Mouse (Mus musculus) intestine, embryonic 15.5 days (tissue): ENCODE measurements around the gene Gm1113. TPM values are rescaled to one million over a fixed set of nuclear protein-coding genes. Genes with fewer than 3 reads are reported as not detected.

Experiments
- ATAC-seq: fragments of 200-750 bp; cut with Nextera tagmentation; 2 replicates; pipeline ENCODE4 v1.8.0; 2017; ENCODE audit warnings: moderate TSS enrichment, moderate library complexity
- H3K27ac ChIP-seq: fragments of 300-500 bp; sonication (generic); 2 replicates; pipeline ENCODE4 v1.5.1; 2015; ENCODE audit warnings: mild to moderate bottlenecking, inconsistent platforms
- H3K27me3 ChIP-seq: fragments of 300-500 bp; sonication (generic); replicated peaks from 2 replicates; pipeline ENCODE4 v1.6.1; 2015; ENCODE audit warnings: inconsistent platforms
- H3K36me3 ChIP-seq: fragments of 300-500 bp; sonication (generic); 2 replicates; pipeline ENCODE4 v1.6.1; 2015; ENCODE audit warnings: inconsistent platforms
- H3K4me1 ChIP-seq: fragments of 300-500 bp; sonication (generic); replicated peaks from 2 replicates; pipeline ENCODE4 v1.6.1; 2015; ENCODE audit warnings: inconsistent platforms
- H3K4me2 ChIP-seq: fragments of 300-500 bp; sonication (generic); replicated peaks from 2 replicates; pipeline ENCODE4 v1.6.1; 2015; ENCODE audit warnings: mild to moderate bottlenecking, inconsistent platforms
- H3K4me3 ChIP-seq: fragments of 300-500 bp; sonication (generic); replicated peaks from 2 replicates; pipeline ENCODE4 v1.5.1; 2015; ENCODE audit warnings: inconsistent platforms
- H3K9ac ChIP-seq: fragments of 300-500 bp; sonication (generic); 2 replicates; pipeline ENCODE4 v1.6.1; 2015; ENCODE audit warnings: inconsistent platforms
- H3K9me3 ChIP-seq: fragments of 300-500 bp; sonication (generic); 2 replicates; pipeline ENCODE4 v1.6.1; 2016; ENCODE audit warnings: inconsistent platforms
- WGBS: fragments of 180-500 bp; shearing (Covaris S2); methylation state at CpG from one replicate; pipeline ENCODE4 v1.1.7; 2015; 5-methylcytosine and 5-hydroxymethylcytosine counted together
- polyA plus RNA-seq: library from polyadenylated mRNA; unstranded; fragments of >200 nt; fragmentation: Nextera tagmentation; extraction: Ambion mirVana; gene quantifications from 2 replicates; pipeline ENCODE4 v1.2.1, GENCODE M21; 2015

Gm1113 gene
- polyA plus RNA-seq = not detected in 2 replicates

DNA sequence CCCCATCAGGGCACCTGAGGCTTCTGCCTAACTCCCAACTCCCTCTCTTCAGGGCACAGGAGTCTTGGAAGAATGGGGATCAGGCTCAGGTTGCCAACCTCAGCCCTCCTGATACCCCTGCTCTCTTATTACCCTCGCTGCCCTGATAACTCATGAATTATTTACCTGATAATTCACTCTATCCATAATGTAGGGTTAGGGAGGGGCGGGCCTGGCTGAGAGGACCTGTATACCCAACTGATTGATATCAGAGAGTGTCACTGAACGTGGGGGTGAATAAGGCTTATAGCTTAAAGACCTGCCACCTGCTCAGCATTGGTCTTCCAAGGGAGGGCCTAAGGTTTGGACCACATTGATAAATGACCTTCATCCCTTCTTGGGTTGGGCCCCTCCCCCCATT is at the start of gene Gm1113:
Gene Gm1113 (minus strand): TSS at position 101 of the 400 bp plus-strand sequence.
- H3K4me1 ChIP-seq = peaks cover 9% of the 10 kb centered on the region
- H3K4me2 ChIP-seq = no peak within 1 kb of the TSS
- no peaks in the 10 kb centered on the region for H3K9me3 ChIP-seq
- WGBS = 69% methylated on average over 3 of the region's 3 CpGs
- H3K27ac ChIP-seq = no peak within 1 kb of the TSS
- no peak for ATAC-seq
- H3K4me3 ChIP-seq = no peak within 1 kb of the TSS
- no peaks in the 10 kb centered on the region for H3K27me3 ChIP-seq
- H3K9ac ChIP-seq = no peak within 1 kb of the TSS
- no peaks in the 10 kb centered on the region for H3K36me3 ChIP-seq

DNA sequence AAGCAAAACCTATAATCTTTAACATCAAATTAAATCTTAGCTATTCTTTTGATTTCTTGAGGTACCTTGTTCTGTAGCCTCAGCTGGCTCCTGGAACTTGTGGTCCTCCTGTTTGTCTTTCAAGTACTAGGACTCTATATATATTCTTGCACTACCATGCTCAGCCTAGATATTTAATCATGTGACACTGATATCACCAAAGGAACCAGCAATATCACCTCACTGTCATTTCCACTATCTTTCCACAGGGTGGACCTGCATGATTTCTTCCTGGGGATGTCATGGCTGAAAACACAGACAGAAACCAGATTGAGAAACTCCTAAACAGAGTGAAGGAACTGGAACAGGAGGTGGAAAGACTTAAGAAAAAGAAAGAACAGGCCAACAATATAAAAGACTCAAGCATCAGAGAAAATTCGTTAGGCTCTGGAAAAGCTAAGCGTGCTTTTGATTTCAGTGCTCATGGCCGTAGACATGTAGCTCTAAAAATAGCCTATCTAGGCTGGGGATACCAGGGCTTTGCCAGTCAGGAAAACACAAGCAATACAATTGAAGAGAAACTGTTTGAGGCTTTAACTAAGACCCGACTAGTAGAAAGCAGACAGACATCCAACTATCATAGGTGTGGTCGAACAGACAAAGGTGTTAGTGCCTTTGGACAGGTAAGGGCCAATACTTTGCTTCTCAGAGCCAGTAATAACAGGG is 46.6 kb upstream of the Gm1113 start:
- Histone ChIP-seq H3K4me2 (no peak overlapping the region), H3K27ac (no peak overlapping the region), H3K4me3 (no peak overlapping the region), H3K27me3 (no peaks in the 10 kb centered on the region), H3K36me3 (peaks cover 13% of the 10 kb centered on the region), H3K9me3 (no peaks in the 10 kb centered on the region), H3K9ac (no peak overlapping the region), H3K4me1 (peaks cover 8% of the 10 kb centered on the region; the same call in 1 of the 2 replicates)
- no peak for ATAC-seq
- WGBS = 91% methylated on average over 5 of the region's 5 CpGs

DNA sequence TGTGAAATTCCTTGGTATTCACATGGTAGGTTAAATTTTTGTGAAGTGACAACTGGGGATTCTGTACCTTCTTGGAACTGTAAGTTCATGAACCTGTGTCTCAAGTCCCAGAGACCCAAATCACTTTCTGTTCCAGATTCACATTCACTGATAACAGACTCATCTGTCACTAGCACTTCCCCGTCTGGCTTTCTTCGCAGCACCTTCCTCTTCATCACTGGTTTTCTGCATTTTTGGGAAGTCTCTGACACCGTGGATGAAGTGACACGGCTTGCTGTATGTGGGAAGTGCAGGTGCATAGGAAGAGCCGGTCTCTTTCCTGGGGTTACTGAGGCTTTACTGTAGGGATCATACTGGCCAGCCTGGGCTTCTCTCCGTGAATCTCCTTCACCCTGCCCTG is 43.5 kb upstream of the Gm1113 start:
- 87% methylated on average over 6 of the region's 6 CpGs for WGBS
- Histone ChIP-seq H3K9me3 (no peaks in the 10 kb centered on the region), H3K4me2 (no peak overlapping the region), H3K27me3 (no peaks in the 10 kb centered on the region), H3K36me3 (peaks cover 10% of the 10 kb centered on the region), H3K4me1 (peaks cover 13% of the 10 kb centered on the region; the same call in 1 of the 2 replicates), H3K4me3 (no peak overlapping the region), H3K27ac (no peak overlapping the region), H3K9ac (no peak overlapping the region)
- ATAC-seq = no peak

DNA sequence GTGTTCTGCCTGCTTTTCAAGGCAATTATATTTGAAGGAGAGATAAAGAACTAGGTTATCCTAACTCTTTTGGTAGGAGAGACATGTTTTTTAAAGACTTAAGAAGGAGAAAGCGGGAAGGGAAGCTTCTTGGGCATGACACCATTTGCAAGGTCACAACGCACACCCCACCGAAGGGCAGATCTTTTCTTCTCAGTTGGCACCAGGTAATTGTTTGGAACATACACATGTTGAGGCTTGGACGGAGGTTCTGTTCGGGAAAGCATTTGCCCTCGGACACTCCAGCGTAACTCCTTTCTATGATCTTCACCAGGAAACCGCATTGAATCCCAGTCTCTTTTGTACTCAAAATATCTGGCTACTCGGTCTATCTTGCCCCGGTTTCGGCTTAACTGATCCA is 43.0 kb upstream of the Gm1113 start:
- Histone ChIP-seq H3K36me3 (peaks cover 6% of the 10 kb centered on the region), H3K9ac (no peak overlapping the region), H3K4me1 (0 out of 2 replicates have a peak, but pooled peaks cover 11% of the 10 kb centered on the region), H3K4me3 (no peak overlapping the region), H3K27ac (no peak overlapping the region), H3K27me3 (no peaks in the 10 kb centered on the region), H3K4me2 (no peak overlapping the region), H3K9me3 (no peaks in the 10 kb centered on the region)
- WGBS = 95% methylated on average over 11 of the region's 11 CpGs
- ATAC-seq = no peak

DNA sequence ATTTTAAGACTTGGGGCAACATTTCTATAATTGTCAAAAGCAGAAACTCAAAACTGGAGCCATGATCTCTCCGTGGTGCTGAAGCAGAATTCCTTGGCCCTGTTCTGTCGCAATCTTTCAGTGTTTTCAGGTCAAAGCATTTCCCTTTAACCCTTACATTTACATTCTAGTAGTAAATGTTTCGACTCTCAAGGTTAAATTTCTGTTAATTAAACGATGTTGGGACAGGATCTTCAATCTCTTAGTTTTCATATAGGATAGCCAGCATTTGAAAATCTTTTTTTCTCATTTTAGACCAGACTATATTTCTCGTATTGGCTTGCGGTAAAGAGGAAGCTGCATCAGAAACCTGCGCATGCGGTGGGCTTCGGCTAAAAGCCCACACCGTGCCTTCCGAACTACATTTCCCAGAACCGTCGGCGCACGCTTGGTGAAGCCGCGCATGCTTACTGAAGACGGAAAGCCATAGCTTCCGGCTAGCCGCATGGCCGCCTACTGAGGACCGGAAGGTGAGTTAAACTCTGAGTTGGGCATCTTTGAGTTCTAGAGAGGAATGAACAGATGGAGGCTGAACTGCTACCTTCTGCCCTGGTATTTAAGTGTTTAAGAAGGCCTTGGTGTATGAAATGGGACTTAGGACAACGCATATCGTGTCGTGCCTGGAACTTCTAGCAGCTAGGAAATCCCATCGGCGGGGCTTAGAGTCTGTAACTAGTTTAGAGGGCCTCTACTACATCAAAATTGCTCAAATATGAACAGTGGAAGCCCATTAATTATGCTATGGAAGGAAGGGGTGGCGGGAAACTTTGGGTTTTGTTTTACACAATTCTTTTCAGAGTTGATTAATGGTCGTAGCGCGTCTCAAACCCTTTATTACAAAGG is 41.2 kb upstream of the Gm1113 start:
- ATAC-seq = peak; percentile 91
- Histone ChIP-seq H3K27ac (0 out of 2 replicates have a peak overlapping the region, but pooled peaks have one; percentile 23), H3K4me1 (0 out of 2 replicates have a peak, but pooled peaks cover 11% of the 10 kb centered on the region), H3K9ac (peak overlapping the region; percentile 57), H3K27me3 (no peaks in the 10 kb centered on the region), H3K36me3 (peaks cover 6% of the 10 kb centered on the region), H3K9me3 (no peaks in the 10 kb centered on the region), H3K4me3 (peak overlapping the region; percentile 61), H3K4me2 (peak overlapping the region; percentile 99)
- WGBS = 2% methylated on average over 31 of the region's 31 CpGs

DNA sequence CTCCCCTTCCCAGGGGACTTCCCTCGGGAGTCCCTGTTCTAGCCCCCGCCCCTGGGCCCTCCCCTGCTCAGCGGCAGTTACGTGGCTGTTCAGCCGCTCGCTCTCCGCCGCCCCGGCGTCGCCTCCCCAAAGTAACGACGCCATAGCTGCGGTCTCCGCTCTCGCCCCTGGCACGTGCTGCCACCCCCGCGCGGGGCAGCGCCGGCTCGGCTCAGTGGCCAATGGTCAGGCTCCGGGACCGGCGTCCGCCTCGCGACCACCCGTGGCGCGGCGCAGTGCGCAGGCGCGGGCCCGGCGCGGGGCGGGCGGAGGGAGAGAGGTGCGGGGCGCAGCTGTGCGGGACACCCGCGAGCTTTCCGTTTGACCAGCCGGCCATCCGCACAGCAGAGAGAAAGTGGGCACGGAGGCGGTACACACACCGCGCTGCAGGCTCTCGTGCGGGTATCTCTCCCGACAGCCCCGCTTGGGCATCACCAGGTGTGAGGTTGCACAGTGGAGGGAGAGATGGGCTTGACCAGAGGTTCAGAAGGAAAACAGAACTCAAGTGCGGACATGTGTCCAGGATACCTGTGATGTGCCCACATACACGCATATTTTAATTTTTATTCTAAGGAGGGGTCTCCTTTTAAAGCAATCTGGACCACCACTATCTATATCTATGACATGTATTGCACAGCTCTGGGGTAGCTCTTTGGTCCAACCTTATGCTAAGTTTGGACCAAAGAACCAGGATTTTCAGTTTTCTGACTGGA is 40.4 kb upstream of the Gm1113 start, which contains the start of the genes Ddx25 and Pus3:
Gene Ddx25 (minus strand): TSS at position 272 of the 752 bp plus-strand sequence.
Gene Pus3 (plus strand): TSS at position 339 of the 752 bp plus-strand sequence.
- no peaks in the 10 kb centered on the region for H3K27me3 ChIP-seq
- H3K27ac ChIP-seq = 0 out of 2 replicates have a peak within 1 kb of the TSS, but pooled peaks have one; percentile 23
- H3K36me3 ChIP-seq = peaks cover 6% of the 10 kb centered on the region
- peak; percentile 68 for ATAC-seq
- H3K4me1 ChIP-seq = 0 out of 2 replicates have a peak, but pooled peaks cover 11% of the 10 kb centered on the region
- peak within 1 kb of the TSS; percentile 99 for H3K4me2 ChIP-seq
- H3K9ac ChIP-seq = peak within 1 kb of the TSS; percentile 57
- no peaks in the 10 kb centered on the region for H3K9me3 ChIP-seq
- peak within 1 kb of the TSS; percentile 61 for H3K4me3 ChIP-seq
- 1% methylated on average over 58 of the region's 59 CpGs for WGBS

DNA sequence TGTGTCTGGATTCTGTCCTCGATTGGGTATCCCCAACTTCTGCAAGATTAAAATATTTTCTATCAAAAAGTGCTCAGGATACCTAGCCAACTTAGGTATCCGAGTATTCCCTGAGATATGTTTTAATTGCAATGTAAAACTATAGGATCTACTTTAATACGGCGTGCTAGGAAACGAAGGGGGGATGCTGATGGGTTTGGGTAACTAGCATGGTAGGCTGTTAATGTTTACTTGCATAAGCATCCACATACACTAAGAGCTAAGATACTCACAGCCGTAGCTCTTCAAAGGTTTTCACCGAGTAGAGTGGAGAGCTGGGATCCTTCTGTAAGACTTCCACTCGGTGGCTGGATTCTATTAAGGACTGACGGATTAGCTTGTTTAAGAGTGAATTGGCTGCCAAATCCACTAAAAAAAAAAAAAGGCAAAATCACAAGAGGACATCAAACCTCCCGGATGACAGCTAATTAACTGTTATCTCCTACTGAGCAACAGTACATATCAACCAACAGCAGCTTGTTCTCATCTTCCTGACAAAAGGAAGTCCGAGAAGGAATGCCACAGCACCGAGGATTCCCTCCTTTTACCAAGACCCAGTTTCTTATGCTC is 38.5 kb upstream of the Gm1113 start:
- Histone ChIP-seq H3K4me3 (no peak overlapping the region), H3K9me3 (no peaks in the 10 kb centered on the region), H3K4me1 (0 out of 2 replicates have a peak, but pooled peaks cover 11% of the 10 kb centered on the region), H3K36me3 (peaks cover 3% of the 10 kb centered on the region), H3K9ac (no peak overlapping the region), H3K27me3 (no peaks in the 10 kb centered on the region), H3K4me2 (no peak overlapping the region), H3K27ac (no peak overlapping the region)
- no peak for ATAC-seq
- WGBS = 66% methylated on average over 12 of the region's 12 CpGs

DNA sequence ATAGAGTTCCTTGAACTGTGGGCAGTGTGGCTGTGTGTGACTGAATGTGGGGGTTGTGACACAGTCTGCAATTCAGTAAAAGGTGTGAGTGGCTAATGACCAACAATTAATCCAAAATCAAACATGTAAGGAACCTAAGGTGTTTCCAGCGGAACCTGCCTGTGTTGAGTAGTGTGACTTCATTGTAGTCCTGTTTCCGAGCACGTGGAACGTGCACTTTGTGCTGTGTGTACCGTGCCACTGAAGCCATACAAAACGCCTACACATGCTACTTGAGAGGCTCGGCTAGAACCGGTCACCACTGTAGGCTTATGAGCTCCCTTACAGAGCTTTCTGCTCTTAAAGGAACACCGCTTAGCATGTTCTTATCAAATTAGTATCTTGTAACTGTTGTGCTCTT is 30.4 kb upstream of the Gm1113 start:
- H3K27ac ChIP-seq = no peak overlapping the region
- no peaks in the 10 kb centered on the region for H3K27me3 ChIP-seq
- H3K4me3 ChIP-seq = no peak overlapping the region
- no peaks in the 10 kb centered on the region for H3K9me3 ChIP-seq
- H3K4me2 ChIP-seq = no peak overlapping the region
- no peaks in the 10 kb centered on the region for H3K36me3 ChIP-seq
- 79% methylated on average over 9 of the region's 9 CpGs for whole genome bisulfite sequencing
- H3K9ac ChIP-seq = no peak overlapping the region
- ATAC-seq = no peak
- no peaks in the 10 kb centered on the region for H3K4me1 ChIP-seq

DNA sequence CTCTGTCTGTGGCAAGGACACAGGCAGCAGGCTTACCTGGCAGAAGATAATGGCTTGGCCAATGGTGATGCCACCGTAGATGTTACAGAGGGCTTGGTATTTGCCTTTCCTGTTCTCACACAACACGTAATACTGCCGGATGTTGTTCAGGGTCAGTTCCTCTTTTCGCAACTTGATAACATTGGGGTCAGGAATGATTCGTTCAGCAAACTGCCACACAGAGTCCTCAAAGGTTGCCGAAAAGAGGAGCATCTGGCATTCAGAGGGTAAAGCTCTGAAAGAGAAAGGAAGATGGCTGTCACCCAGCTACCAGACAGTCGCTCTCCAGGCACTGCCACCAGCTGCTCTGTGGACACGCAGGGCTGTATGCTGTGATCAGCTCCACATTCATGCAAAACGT is 28.7 kb upstream of the Gm1113 start:
- H3K36me3 ChIP-seq = no peaks in the 10 kb centered on the region
- no peak overlapping the region for H3K4me3 ChIP-seq
- H3K9ac ChIP-seq = no peak overlapping the region
- no peak overlapping the region for H3K27ac ChIP-seq
- no peaks in the 10 kb centered on the region for H3K9me3 ChIP-seq
- WGBS = 80% methylated on average over 9 of the region's 9 CpGs
- H3K4me1 ChIP-seq = no peaks in the 10 kb centered on the region
- ATAC-seq = no peak
- no peaks in the 10 kb centered on the region for H3K27me3 ChIP-seq
- no peak overlapping the region for H3K4me2 ChIP-seq

DNA sequence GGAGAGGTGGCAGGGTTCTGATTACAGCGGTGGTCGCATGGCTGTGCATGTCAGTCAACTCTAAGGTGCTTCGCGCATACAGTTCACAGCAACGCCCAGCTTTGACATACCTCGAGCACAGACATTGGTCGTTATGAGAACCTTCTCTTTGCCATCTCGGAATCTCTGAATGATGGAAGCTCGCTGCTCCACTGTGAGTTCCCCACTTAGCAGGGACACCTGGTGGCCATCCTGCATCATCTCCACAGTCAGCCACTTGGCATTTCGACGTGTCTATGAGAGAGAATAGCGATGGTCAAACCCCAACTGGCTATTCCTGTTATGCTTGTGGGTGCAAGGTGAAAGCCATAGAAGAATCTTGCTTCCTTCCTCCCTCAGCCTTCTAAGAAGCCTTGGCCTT is 27.6 kb upstream of the Gm1113 start:
- 68% methylated on average over 12 of the region's 12 CpGs for WGBS
- Histone ChIP-seq H3K36me3 (no peaks in the 10 kb centered on the region), H3K27me3 (no peaks in the 10 kb centered on the region), H3K4me3 (no peak overlapping the region), H3K4me1 (no peaks in the 10 kb centered on the region), H3K4me2 (no peak overlapping the region), H3K9ac (no peak overlapping the region), H3K9me3 (no peaks in the 10 kb centered on the region), H3K27ac (no peak overlapping the region)
- ATAC-seq = no peak

DNA sequence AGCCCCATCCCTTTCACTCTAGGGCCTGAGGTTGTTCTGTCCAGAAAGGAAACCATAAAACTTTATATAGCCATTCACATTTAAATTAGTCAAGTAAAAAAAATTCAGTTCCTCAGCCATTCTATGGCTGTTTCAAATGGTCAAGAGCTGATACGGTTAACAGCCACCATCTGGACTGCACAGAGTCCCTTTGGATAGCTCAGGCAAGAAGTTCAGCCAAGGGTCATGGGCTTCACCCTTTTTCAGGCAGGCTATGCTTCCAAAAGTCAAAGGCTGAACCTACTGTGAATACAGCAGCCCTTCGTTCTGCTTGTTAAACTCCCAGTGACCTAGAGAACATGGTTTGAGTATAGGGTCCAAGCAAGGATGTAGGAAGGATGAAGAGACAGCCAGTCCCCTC is 26.6 kb upstream of the Gm1113 start:
- no peak for ATAC-seq
- H3K4me3 ChIP-seq = no peak overlapping the region
- whole genome bisulfite sequencing = 75% methylated on average over 2 of the region's 2 CpGs

More for the DNA sequence above, 26.6 kb upstream of the Gm1113 start:
- Histone ChIP-seq H3K9ac (no peak overlapping the region), H3K36me3 (no peaks in the 10 kb centered on the region), H3K27ac (no peak overlapping the region), H3K9me3 (no peaks in the 10 kb centered on the region), H3K4me1 (no peaks in the 10 kb centered on the region), H3K4me2 (no peak overlapping the region), H3K27me3 (no peaks in the 10 kb centered on the region)
